Mouse (Mus musculus) T-cell, adult 2 months (primary cell): ENCODE data around the gene Ssr2.
"Not testable (repeated sequence)": the region's sequence is repeated elsewhere in the genome, so short reads cannot be mapped to it uniquely, and the experiment has no call there.

ENCODE experiments used
- DNase-seq: peaks from one replicate; pipeline ENCODE4 v3.0.0; 2022; ENCODE audit warnings: low spot score

Ssr2 gene

GRCm38 (mm10) chr3:88563966-88564365 is 11.7 kb upstream of the Ssr2 start:
- DNase-seq: no peak

GRCm38 (mm10) chr3:88566116-88566515 is 9.6 kb upstream of the Ssr2 start:
- DNase-seq: no peak

- no peak for DNase-seq
Measured at GRCm38 (mm10) chr3:88566536-88567061, 9.1 kb upstream of the Ssr2 start.

GRCm38 (mm10) chr3:88567892-88568291 is 7.8 kb upstream of the Ssr2 start:
- no peak for DNase-seq

- no peak for DNase-seq
Measured at GRCm38 (mm10) chr3:88568615-88569014, 7.1 kb upstream of the Ssr2 start.

- DNase-seq: no peak
Measured at GRCm38 (mm10) chr3:88569093-88569492, 6.6 kb upstream of the Ssr2 start.

- DNase-seq: no peak
Measured at GRCm38 (mm10) chr3:88569694-88570093, 6.0 kb upstream of the Ssr2 start.

GRCm38 (mm10) chr3:88570341-88570740 is 5.3 kb upstream of the Ssr2 start:
- DNase-seq: no peak

- DNase-seq: no peak
Measured at GRCm38 (mm10) chr3:88571856-88572255, 3.8 kb upstream of the Ssr2 start.

- DNase-seq: no peak
Measured at GRCm38 (mm10) chr3:88572835-88573234, 2.8 kb upstream of the Ssr2 start.

- no peak for DNase-seq
Measured at GRCm38 (mm10) chr3:88573810-88574209, 1.9 kb upstream of the Ssr2 start.

- not testable (repeated sequence) for DNase-seq
Measured at GRCm38 (mm10) chr3:88577846-88578245, 2.2 kb downstream of the Ssr2 start.

- DNase-seq: no peak
Measured at GRCm38 (mm10) chr3:88578498-88579424, 3.1 kb downstream of the Ssr2 start.

GRCm38 (mm10) chr3:88579454-88580117 is 3.9 kb downstream of the Ssr2 start:
- DNase-seq: peak; percentile 71

- no peak for DNase-seq
Measured at GRCm38 (mm10) chr3:88585769-88586168, 10.1 kb downstream of the Ssr2 start.

- no peak for DNase-seq
Measured at GRCm38 (mm10) chr3:88586640-88587039, 11.0 kb downstream of the Ssr2 start.

GRCm38 (mm10) chr3:88590246-88590645 is 14.6 kb downstream of the Ssr2 start:
- DNase-seq: no peak

GRCm38 (mm10) chr3:88591044-88591443 is 15.4 kb downstream of the Ssr2 start:
- DNase-seq: no peak

GRCm38 (mm10) chr3:88591950-88592731 is 16.5 kb downstream of the Ssr2 start:
- peak; percentile 59 for DNase-seq

GRCm38 (mm10) chr3:88592942-88593576 is 17.4 kb downstream of the Ssr2 start:
- peak; percentile 32 for DNase-seq

- no peak for DNase-seq
Measured at GRCm38 (mm10) chr3:88593893-88594580, 18.4 kb downstream of the Ssr2 start.
